Mouse (Mus musculus) mesoderm, embryonic 11.5 days (tissue): ENCODE data around the gene Klhdc2.
A peak's percentile ranks its signal among the peaks of the same experiment; 100 is the strongest.

Experiments used
- DNase-seq: peaks from one replicate; pipeline ENCODE4 v3.0.0-alpha.2; 2012; ENCODE audit warnings: low read depth, low spot score

Gene Klhdc2

GRCm38 (mm10) chr12:69300391-69300790 is 3.9 kb downstream of the Klhdc2 start:
- no peak for DNase-seq

GRCm38 (mm10) chr12:69302171-69302570 is 5.7 kb downstream of the Klhdc2 start:
- no peak for DNase-seq

- no peak for DNase-seq
Measured at GRCm38 (mm10) chr12:69304051-69304450, 7.6 kb downstream of the Klhdc2 start.

- no peak for DNase-seq
Measured at GRCm38 (mm10) chr12:69306333-69306732, 9.9 kb downstream of the Klhdc2 start.

DNA sequence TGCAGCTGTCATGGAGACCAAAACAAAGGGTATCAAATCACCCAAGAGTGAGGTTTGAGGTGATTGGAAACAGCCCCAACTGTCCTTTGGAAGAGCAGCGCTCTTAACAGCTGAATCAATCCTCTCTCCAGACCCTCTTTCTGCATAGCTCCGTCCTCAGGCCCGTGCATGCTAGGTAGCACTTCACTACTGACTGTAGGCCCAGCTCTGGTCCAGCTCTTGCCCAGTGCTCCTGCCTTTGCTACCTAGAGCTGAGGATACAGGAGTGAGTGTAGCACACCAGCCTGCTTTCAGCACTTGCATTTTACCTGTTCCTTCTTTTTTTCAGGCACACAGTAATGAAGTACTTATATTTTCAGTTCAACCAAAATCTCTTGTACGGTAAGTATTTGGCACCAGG is 13.2 kb downstream of the Klhdc2 start:
- DNase-seq = no peak

DNA sequence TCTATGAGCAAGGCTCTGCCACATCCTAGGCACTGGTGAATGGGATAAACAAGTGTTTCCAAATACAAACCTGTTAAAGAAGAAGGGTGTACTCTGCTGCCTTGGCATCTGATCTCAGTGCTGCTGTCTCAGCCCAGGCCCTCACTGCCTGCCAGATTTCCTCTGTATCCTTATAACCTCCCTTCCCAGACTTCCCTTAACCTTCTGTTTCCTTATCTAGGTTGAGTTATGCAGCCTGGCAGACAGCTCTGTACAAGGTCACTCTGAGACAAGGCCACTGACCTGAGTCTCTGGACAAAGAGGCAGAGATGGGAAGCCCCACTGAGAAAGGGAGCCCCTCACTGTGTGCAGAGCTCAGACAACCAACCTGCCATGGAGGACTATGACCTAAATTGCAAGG is 21.9 kb downstream of the Klhdc2 start:
- DNase-seq = no peak

DNA sequence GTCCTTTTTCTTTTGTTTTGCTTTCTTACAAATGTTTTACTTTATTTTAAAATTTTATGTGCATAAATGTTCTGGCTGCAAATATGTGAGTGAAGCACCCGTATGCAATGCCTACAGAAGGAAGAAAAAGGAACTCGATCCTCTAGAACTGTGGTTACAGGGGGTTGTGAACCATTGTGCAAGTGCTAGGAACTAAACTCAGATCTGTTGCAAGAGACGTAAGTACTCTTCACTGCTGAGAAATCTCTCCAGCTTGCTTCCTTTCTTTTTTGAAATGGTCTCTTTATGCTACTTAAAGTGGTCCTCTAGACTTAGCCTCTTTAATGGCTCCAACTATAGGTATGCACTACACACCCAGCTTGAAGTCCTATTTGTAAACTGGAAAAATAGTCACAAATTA is 34.7 kb downstream of the Klhdc2 start:
- no peak for DNase-seq

DNA sequence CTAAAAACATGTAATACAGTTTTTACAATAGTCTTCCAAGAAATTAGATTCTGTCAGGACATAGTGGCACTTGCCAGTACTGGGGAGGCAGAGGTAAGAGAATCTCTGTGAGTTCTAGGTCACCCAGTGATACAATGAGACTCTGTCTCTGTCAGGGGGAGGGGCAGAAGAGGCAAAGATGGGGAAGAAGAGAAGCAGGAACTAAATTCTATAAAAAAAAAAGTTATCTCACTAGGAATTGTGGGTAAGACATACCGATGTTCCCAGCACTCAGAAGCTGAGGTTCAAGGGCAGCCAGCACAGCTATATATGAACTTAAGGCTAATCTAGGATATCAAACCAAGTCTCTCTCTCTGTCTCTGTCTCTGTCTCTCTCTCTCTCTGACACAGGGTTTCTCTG is 35.7 kb downstream of the Klhdc2 start:
- no peak for DNase-seq

GRCm38 (mm10) chr12:69333547-69333946 is 37.1 kb downstream of the Klhdc2 start:
- DNase-seq = peak; percentile 18

DNA sequence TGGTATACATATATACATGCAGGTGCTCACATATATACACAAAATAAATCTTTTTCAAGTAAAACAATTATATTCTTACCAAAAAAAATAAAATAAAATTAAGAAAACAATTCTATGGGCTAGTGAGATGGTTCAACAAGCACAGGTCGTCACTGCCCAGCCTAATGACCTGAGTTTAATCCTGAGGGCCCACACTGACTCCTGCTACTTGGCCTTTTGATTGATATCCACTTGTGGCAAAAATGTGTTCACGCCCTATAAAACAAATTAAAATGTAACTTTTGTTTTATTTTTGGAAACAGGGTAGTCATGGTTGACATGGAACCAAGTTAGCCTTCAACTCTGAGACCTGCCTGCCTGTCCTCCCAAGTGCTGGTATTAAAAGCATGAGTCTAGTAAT is 53.4 kb downstream of the Klhdc2 start:
- no peak for DNase-seq

DNA sequence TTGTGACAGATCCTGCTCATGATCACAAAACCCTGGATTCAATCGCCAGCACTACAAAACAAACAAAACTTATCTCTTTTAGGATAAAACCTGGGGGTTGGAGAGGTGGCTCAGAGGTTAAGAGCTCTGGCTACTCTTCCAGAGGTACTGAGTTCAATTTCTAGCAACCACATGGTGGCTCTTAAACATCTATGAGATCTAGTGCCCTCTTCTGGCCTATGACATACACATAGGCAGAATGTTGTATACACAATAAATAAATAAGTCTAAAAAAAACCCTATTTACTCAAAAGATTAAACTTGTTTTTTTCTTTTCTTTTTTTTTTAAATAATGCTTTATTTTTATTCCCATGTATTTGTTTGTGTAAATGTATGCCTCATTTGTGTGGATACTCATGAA is 55.2 kb downstream of the Klhdc2 start:
- no peak for DNase-seq

DNA sequence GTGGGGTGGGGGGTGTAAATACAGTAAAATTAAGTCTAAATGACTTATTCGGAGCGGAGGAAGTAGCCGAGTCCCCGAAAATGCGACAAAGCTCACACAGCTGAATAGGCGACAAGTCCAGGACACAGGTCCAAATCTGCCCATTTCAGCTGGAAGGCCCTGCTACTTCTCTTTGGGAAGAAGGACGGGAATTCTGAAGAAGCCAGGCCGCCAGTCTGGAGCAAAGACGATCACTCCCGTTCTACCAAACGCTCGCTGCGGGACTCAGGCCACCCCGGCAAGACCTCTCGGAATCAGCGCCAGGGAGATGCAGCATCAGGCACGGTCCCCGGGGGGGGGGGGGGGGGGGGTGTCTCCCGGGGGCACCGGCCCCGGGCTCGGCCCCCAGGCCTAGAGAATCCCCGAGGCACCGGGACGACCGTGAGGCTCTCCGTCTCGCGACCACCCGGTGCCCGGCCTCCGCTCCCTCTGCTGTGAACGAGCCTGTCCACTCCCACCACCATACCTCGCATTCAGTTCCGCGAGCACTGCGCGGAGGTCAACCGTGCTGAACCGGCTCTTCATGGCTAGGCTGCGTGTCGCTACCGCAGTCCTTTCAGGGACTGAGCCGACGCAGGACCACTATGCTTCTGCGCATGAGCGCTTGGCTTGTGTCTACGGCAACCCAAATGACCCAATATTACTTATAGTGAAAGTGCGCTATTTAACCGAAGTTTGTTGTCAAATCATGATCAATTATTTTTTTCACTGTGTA is 60.2 kb downstream of the Klhdc2 start, which contains the start of gene Nemf:
TSS of gene Nemf (minus strand) at position 620 of the 754 bp plus-strand sequence.
- DNase-seq = peak; percentile 85

- no peak for DNase-seq
Measured at GRCm38 (mm10) chr12:69357300-69357646, 60.8 kb downstream of the Klhdc2 start.
